Mouse (Mus musculus) lung, embryonic 16.5 days (tissue): ENCODE data around the gene Ifngr1. TPM values are rescaled to one million over a fixed set of nuclear protein-coding genes. Genes with fewer than 3 reads are reported as not detected.

Source experiments
- ATAC-seq: fragments of 200-750 bp; cut with Nextera tagmentation; 2 replicates; pipeline ENCODE4 v1.8.0; 2017; ENCODE audit warnings: low read depth, mild to moderate bottlenecking, moderate library complexity
- H3K27ac ChIP-seq: fragments of 300-500 bp; sonication (generic); 2 replicates; pipeline ENCODE4 v1.5.1; 2014; ENCODE audit warnings: mild to moderate bottlenecking, control low read depth, low read length
- H3K27me3 ChIP-seq: fragments of 300-500 bp; sonication (generic); 2 replicates; pipeline ENCODE4 v1.6.1; 2014; ENCODE audit warnings: low read depth, low read length, mixed read lengths; ENCODE audit not compliant: control insufficient read depth, insufficient read depth
- H3K36me3 ChIP-seq: fragments of 300-500 bp; sonication (generic); 2 replicates; pipeline ENCODE4 v1.6.1; 2014; ENCODE audit warnings: low read length; ENCODE audit not compliant: control insufficient read depth, insufficient read depth
- H3K4me1 ChIP-seq: fragments of 300-500 bp; sonication (generic); replicated peaks from 2 replicates; pipeline ENCODE4 v1.6.1; 2014; ENCODE audit warnings: low read length, mixed read lengths; ENCODE audit not compliant: control insufficient read depth, insufficient read depth
- H3K4me2 ChIP-seq: fragments of 300-500 bp; sonication (generic); 2 replicates; pipeline ENCODE4 v1.6.1; 2014; ENCODE audit warnings: low read depth, low read length, control low read depth
- H3K4me3 ChIP-seq: fragments of 300-500 bp; sonication (generic); 2 replicates; pipeline ENCODE4 v1.5.1; 2014; ENCODE audit warnings: mild to moderate bottlenecking, low read length, control low read depth
- H3K9ac ChIP-seq: fragments of 300-500 bp; sonication (generic); 2 replicates; pipeline ENCODE4 v1.6.1; 2014; ENCODE audit warnings: low read length, control low read depth
- H3K9me3 ChIP-seq: fragments of 300-500 bp; sonication (generic); 2 replicates; pipeline ENCODE4 v1.6.1; 2016; ENCODE audit warnings: low read length; ENCODE audit not compliant: control insufficient read depth
- WGBS: fragments of 180-500 bp; shearing (Covaris S2); extraction: QIAGEN DNeasy Blood & Tissue Kit; methylation state at CpG from one replicate; pipeline ENCODE4 v1.1.7; 2014; 5-methylcytosine and 5-hydroxymethylcytosine counted together
- polyA plus RNA-seq: library from polyadenylated mRNA; unstranded; fragments of >200 nt; fragmentation: Nextera tagmentation; extraction: Ambion mirVana; gene quantifications from 2 replicates; pipeline ENCODE4 v1.2.1, GENCODE M21; 2015

The Ifngr1 gene
- polyA plus RNA-seq, 1 experiment from 2014 or later = 79.0 TPM

DNA sequence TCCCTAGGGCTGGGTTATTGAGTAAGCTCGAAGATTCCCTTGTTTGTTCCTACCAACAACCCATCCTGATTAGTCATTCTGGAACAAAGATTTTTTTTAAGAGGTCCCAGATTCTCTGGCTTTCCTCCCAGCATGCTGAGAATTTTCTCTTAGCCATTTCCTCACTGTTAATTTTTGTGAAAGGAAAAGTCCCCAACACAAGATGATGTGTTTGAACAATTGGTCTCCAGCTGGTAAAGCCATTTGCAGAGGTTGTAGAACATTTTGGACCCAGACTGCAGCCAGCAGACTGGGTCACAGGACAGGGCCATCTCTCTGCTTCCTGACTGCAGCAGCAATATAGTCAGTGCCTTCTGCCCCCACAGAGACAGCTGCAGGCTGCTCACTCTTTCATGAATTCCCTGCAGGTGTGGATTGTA lies 28.3 kb upstream of the Ifngr1 start:
- Histone ChIP-seq H3K27me3 (no peaks in the 10 kb centered on the region), H3K4me3 (no peak overlapping the region), H3K27ac (no peak overlapping the region), H3K4me2 (no peak overlapping the region), H3K9ac (no peak overlapping the region), H3K9me3 (no peaks in the 10 kb centered on the region), H3K36me3 (no peaks in the 10 kb centered on the region), H3K4me1 (no peaks in the 10 kb centered on the region)
- peak; percentile 84 for ATAC-seq
- 43% methylated on average over 1 of the region's 1 CpGs for WGBS

DNA sequence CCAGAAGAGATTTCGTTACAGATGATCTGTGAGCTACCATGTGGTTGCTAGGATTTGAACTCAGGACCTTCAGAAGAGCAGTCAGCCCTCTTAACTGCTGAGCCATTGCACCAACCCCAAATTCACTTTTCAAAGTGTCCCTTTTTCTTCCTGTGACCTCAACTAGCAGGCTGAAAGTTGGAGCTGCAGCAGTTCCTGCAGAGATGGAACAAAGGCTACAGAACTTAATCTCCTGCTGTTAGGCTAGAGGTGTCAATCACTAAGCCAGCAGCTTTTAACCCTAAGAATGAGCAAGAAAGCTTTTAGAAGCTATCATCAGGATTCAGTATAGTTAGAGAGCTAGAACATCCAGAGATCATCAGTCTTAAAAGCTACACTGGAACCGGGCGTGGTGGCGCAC lies 24.3 kb upstream of the Ifngr1 start:
- H3K9ac ChIP-seq = no peak overlapping the region
- H3K27me3 ChIP-seq = no peaks in the 10 kb centered on the region
- no peaks in the 10 kb centered on the region for H3K36me3 ChIP-seq
- H3K27ac ChIP-seq = no peak overlapping the region
- H3K4me2 ChIP-seq = no peak overlapping the region
- no peaks in the 10 kb centered on the region for H3K4me1 ChIP-seq
- WGBS = 93% methylated on average over 4 of the region's 4 CpGs
- no peaks in the 10 kb centered on the region for H3K9me3 ChIP-seq
- no peak overlapping the region for H3K4me3 ChIP-seq
- ATAC-seq = no peak

DNA sequence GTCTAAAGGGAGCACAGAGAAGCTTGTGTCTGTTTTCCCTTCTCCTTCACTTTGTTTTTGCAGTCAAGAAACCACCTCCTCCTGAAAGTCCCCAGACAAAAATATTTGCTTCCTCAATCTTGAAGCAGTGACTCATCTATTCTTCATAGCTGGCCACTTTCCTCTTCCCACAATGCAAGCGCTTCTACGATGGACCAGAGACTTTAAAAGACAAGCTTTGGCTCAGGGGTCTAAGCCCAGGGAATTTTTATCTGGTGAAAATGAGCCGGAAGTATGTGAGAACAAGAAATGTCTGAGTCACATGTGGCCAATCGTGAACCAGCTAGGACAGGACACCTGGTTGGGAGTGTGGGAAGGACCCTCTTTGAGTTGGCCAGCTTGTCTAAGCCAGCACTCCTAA lies 21.5 kb upstream of the Ifngr1 start:
- Histone ChIP-seq H3K27me3 (no peaks in the 10 kb centered on the region), H3K4me1 (no peaks in the 10 kb centered on the region), H3K9me3 (no peaks in the 10 kb centered on the region), H3K27ac (peak overlapping the region; percentile 3; the same call in 1 of the 2 replicates), H3K4me2 (no peak overlapping the region), H3K9ac (no peak overlapping the region), H3K36me3 (no peaks in the 10 kb centered on the region), H3K4me3 (no peak overlapping the region)
- no peak for ATAC-seq
- WGBS = 56% methylated on average over 4 of the region's 4 CpGs

DNA sequence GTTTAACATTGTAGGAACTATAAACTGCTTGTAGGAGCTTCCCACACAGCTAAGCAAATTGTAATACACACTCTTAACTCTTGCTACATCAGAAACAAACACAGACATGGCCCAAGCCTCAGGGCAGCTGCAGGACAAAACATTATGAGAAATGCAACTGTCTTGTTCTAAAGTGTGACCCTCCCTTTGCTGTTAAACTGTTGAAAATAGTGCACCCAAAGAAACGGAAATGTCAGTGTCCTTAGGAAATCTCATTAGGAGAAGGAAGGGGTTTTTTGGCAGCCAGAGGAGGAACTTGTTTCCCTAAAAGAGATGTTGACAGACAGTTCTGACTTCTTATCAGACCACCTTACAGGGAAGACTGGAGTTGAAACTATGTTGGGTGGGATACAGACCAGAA lies 21.0 kb upstream of the Ifngr1 start:
- WGBS = 37% methylated on average over 1 of the region's 1 CpGs
- H3K4me2 ChIP-seq = no peak overlapping the region
- no peaks in the 10 kb centered on the region for H3K27me3 ChIP-seq
- H3K9ac ChIP-seq = no peak overlapping the region
- no peaks in the 10 kb centered on the region for H3K9me3 ChIP-seq
- peak overlapping the region; percentile 3; the same call in 1 of the 2 replicates for H3K27ac ChIP-seq
- no peak overlapping the region for H3K4me3 ChIP-seq
- H3K4me1 ChIP-seq = no peaks in the 10 kb centered on the region
- no peak for ATAC-seq
- H3K36me3 ChIP-seq = no peaks in the 10 kb centered on the region

DNA sequence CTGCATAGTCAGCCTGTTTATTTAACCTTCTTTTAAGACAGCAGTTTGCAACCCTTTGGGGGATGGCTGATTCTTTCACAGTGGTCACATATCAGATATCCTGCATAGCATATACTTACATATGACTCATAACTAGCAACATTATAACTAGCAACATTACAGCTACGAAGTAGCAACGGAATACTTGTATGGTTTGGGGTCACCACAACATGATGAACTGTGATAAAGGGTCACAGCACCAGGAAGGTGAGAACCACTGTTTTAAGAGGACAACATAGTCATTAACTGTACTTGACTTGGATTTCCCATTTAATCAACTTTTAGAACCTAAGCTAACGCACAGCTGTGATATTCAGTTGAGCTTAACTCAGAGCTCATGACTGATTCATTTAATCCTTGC lies 14.2 kb upstream of the Ifngr1 start:
- H3K36me3 ChIP-seq = no peaks in the 10 kb centered on the region
- H3K27me3 ChIP-seq = no peaks in the 10 kb centered on the region
- WGBS = 88% methylated on average over 3 of the region's 3 CpGs
- no peak overlapping the region for H3K4me3 ChIP-seq
- no peak for ATAC-seq
- peaks cover 4% of the 10 kb centered on the region; the same call in 1 of the 2 replicates for H3K4me1 ChIP-seq
- H3K4me2 ChIP-seq = no peak overlapping the region
- H3K27ac ChIP-seq = no peak overlapping the region
- H3K9me3 ChIP-seq = no peaks in the 10 kb centered on the region
- H3K9ac ChIP-seq = no peak overlapping the region

DNA sequence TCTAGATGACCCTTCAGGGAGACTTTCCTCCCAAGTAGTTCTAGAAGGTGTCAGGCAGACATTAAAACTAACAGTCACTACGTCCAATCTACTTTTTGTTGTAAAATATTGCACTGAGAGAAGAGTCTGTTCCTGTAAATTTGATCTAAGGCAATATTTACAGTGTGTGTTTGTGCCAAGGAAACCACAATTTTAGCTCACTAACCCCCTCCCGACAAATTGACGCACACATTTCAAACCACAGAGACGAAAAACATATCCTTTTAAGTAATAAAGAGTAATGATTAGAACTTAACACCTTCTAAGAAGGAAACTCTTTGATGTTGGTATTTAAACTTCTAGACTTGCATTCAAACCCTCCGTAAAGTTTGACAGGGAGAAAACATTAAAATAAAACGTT lies 13.7 kb upstream of the Ifngr1 start:
- Histone ChIP-seq H3K9me3 (no peaks in the 10 kb centered on the region), H3K4me2 (no peak overlapping the region), H3K27ac (no peak overlapping the region), H3K4me3 (no peak overlapping the region), H3K4me1 (peaks cover 4% of the 10 kb centered on the region; the same call in 1 of the 2 replicates), H3K36me3 (no peaks in the 10 kb centered on the region), H3K9ac (no peak overlapping the region), H3K27me3 (no peaks in the 10 kb centered on the region)
- no peak for ATAC-seq
- WGBS = 63% methylated on average over 6 of the region's 6 CpGs

DNA sequence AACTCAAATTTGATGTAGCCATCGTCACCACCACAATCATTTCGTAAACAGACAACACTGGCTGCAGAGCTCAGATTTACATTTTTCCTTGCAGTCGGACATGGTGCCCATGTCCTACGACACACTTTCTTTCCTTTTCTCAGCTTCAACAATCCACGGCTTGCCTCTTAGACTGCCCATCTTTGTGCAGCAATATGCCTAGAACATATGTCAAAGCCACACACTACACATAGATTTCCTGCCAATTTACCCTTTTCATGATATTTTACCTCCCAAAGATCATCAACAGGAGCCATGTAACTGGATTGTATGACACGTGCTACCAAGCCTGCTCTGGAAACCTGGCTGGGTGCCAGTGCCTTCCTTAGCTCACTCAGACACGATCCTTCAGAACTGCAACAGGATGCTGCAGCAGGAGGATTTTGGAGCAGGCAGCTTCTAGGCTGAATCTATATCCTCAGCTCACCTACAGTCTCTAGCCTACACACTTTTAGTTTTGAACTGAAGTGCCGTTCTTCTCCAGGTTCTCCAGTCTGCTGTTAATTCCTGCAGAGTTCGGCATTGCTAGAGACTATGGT lies 13.3 kb upstream of the Ifngr1 start:
- 0 out of 2 replicates have a peak, but pooled peaks have one; percentile 36 for ATAC-seq
- Histone ChIP-seq H3K9ac (no peak overlapping the region), H3K27ac (no peak overlapping the region), H3K36me3 (no peaks in the 10 kb centered on the region), H3K4me3 (no peak overlapping the region), H3K4me1 (peaks cover 4% of the 10 kb centered on the region; the same call in 1 of the 2 replicates), H3K4me2 (peak overlapping the region; percentile 21; the same call in 1 of the 2 replicates), H3K27me3 (no peaks in the 10 kb centered on the region), H3K9me3 (no peaks in the 10 kb centered on the region)
- WGBS = 53% methylated on average over 9 of the region's 9 CpGs

DNA sequence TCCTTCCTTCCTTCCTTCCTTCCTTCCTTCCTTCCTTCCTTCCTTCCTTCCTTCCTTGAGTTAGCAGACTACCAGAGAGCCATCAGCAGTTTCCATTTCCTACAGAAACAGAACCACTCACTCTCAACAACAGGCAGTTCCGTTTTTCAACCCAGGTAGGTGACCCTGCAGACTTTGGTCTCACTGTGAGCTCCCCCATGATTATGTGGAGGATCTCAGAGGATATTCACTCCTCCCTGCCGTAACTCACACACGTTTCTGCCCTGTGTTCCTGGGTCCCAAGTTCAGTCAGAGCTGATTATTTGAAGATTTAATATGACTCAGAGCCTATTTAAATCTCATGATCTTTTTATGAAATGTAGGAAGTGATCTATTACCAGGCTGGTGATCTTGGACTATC lies 11.1 kb upstream of the Ifngr1 start:
- Histone ChIP-seq H3K27me3 (no peaks in the 10 kb centered on the region), H3K4me3 (no peak overlapping the region), H3K9me3 (no peaks in the 10 kb centered on the region), H3K9ac (no peak overlapping the region), H3K4me2 (no peak overlapping the region), H3K4me1 (peaks cover 4% of the 10 kb centered on the region; the same call in 1 of the 2 replicates), H3K27ac (no peak overlapping the region), H3K36me3 (no peaks in the 10 kb centered on the region)
- ATAC-seq = no peak
- 59% methylated on average over 3 of the region's 3 CpGs for WGBS

DNA sequence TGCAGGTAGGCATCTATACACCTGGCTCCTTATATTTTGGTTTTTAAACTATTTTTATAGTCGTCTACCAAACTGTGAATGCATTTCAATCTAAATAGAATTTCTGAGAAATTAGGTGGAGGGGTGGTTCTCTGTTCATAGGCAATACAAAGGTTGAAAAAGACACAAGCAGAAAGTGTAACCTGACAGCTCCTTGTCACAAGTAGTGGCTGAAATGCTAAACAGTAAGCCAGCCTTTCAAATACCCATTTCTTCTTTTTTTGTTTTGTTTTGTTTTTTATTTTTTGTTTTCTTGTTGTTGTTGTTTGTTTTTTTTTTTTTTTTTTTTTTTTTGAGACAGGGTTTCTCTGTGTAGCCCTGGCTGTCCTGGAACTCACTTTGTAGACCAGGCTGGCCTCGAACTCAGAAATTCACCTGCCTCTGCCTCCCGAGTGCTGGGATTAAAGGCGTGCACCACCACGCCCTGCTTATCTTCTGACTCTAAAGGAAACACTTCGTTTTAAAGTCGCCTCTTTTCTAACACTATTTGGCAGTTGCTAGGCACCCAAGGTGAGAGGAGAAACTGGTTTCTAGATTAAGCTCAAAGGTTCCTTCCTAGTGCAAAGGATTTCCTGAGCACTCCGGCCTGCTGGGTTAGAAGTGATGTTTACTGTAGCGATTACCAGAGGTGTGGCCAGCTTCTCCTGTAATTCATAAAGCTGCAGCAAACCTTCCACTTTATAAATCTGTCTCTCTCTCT lies 9.7 kb upstream of the Ifngr1 start:
- peaks cover 4% of the 10 kb centered on the region; the same call in 1 of the 2 replicates for H3K4me1 ChIP-seq
- ATAC-seq = no peak
- no peak overlapping the region for H3K4me3 ChIP-seq
- H3K9ac ChIP-seq = no peak overlapping the region
- 51% methylated on average over 9 of the region's 9 CpGs for WGBS
- no peak overlapping the region for H3K27ac ChIP-seq
- H3K36me3 ChIP-seq = no peaks in the 10 kb centered on the region
- no peak overlapping the region for H3K4me2 ChIP-seq
- H3K27me3 ChIP-seq = no peaks in the 10 kb centered on the region
- no peaks in the 10 kb centered on the region for H3K9me3 ChIP-seq
